Mouse (Mus musculus) neural tube, embryonic 11.5 days (tissue): ENCODE measurements around the gene Slc6a4. TPM values are rescaled to one million over a fixed set of nuclear protein-coding genes. Genes with fewer than 3 reads are reported as not detected.
"Not testable (repeated sequence)": the region's sequence is repeated elsewhere in the genome, so short reads cannot be mapped to it uniquely, and the experiment has no call there.

Experiments used
- ATAC-seq: fragments of 200-750 bp; cut with Nextera tagmentation; 2 replicates; pipeline ENCODE4 v1.8.0; 2017; ENCODE audit warnings: moderate number of reproducible peaks, mild to moderate bottlenecking, moderate TSS enrichment, moderate library complexity; ENCODE audit not compliant: insufficient read depth, low FRiP score, low TSS enrichment
- DNase-seq: peaks from one replicate; pipeline ENCODE4 v3.0.0-alpha.2; 2015; ENCODE audit warnings: low spot score
- H3K27ac ChIP-seq: fragments of 300-500 bp; sonication (generic); 2 replicates; pipeline ENCODE4 v1.5.1; 2014; ENCODE audit warnings: low read depth, mild to moderate bottlenecking, low read length
- H3K27me3 ChIP-seq: fragments of 300-500 bp; sonication (generic); 2 replicates; pipeline ENCODE4 v1.6.1; 2014; ENCODE audit warnings: mild to moderate bottlenecking, low read length, mixed read lengths; ENCODE audit not compliant: control insufficient read depth, insufficient read depth
- H3K36me3 ChIP-seq: fragments of 300-500 bp; sonication (generic); 2 replicates; pipeline ENCODE4 v1.6.1; 2014; ENCODE audit warnings: mild to moderate bottlenecking, low read length, moderate library complexity, mixed read lengths; ENCODE audit not compliant: control insufficient read depth, insufficient read depth
- H3K4me1 ChIP-seq: fragments of 300-500 bp; sonication (generic); 2 replicates; pipeline ENCODE4 v1.6.1; 2014; ENCODE audit warnings: low read length, mixed read lengths; ENCODE audit not compliant: control insufficient read depth, insufficient read depth
- H3K4me2 ChIP-seq: fragments of 300-500 bp; sonication (generic); 2 replicates; pipeline ENCODE4 v1.6.1; 2014; ENCODE audit warnings: low read depth, mild to moderate bottlenecking, moderate library complexity
- H3K4me3 ChIP-seq: fragments of 300-500 bp; sonication (generic); 2 replicates; pipeline ENCODE4 v1.5.1; 2014; ENCODE audit warnings: low read depth, low read length
- H3K9ac ChIP-seq: fragments of 300-500 bp; sonication (generic); 2 replicates; pipeline ENCODE4 v1.6.1; 2014; ENCODE audit warnings: mild to moderate bottlenecking, low read length
- H3K9me3 ChIP-seq: fragments of 300-500 bp; sonication (generic); 2 replicates; pipeline ENCODE4 v1.6.1; 2016; ENCODE audit warnings: low read length; ENCODE audit not compliant: control insufficient read depth
- WGBS: fragments of 180-500 bp; shearing (Covaris S2); extraction: QIAGEN DNeasy Blood & Tissue Kit; methylation state at CpG from one replicate; pipeline ENCODE4 v1.1.7; 2014; 5-methylcytosine and 5-hydroxymethylcytosine counted together
- polyA plus RNA-seq: library from polyadenylated mRNA; unstranded; fragments of >200 nt; fragmentation: Nextera tagmentation; extraction: Ambion mirVana; gene quantifications from 2 replicates; pipeline ENCODE4 v1.2.1, GENCODE M21; 2014

The Slc6a4 gene
- polyA plus RNA-seq, 1 experiment from 2014 or later = 1.5 TPM

DNA sequence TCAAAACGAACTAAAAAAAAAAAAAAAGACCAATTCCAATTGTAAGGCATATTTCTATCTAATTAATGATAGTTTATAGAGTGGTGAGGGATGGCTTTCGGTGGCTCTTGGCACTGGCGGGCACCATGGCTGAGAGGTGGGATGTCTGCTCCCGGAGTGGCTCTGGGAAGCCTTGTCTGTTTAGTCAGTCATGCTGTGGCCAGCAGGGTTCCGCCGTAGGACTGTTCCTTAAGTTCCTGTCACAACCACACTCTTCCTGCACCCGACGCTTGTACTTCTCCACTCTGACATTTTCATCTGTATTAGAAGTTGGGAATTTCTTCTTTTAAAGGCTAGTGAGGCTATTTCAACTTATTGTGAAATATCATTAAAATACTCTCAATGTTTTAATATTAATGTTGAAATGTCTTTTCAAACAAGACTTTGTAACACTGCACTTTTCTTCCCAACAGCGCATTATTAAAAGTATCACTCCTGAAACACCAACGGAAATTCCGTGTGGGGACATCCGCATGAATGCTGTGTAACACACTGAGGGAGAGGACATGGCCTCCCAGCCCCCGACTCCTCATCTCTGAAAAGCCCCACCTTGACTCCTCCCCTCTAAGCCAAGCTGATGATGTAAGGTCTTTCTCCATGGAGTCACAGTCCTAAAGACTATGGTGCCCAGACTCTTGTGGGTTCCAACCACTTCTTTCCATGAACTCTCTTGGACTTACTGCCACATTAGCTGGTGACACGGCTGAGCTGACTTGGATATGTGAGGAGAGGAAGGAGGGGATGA, 32.9 kb downstream of the Slc6a4 start:
- no peak overlapping the region for H3K9ac ChIP-seq
- H3K27me3 ChIP-seq = no peaks in the 10 kb centered on the region
- no peaks in the 10 kb centered on the region for H3K36me3 ChIP-seq
- no peak overlapping the region for H3K4me2 ChIP-seq
- H3K27ac ChIP-seq = no peak overlapping the region
- no peaks in the 10 kb centered on the region for H3K4me1 ChIP-seq
- no peak for ATAC-seq
- no peak for DNase-seq
- WGBS = 81% methylated on average over 14 of the region's 14 CpGs
- no peaks in the 10 kb centered on the region for H3K9me3 ChIP-seq
- no peak overlapping the region for H3K4me3 ChIP-seq

DNA sequence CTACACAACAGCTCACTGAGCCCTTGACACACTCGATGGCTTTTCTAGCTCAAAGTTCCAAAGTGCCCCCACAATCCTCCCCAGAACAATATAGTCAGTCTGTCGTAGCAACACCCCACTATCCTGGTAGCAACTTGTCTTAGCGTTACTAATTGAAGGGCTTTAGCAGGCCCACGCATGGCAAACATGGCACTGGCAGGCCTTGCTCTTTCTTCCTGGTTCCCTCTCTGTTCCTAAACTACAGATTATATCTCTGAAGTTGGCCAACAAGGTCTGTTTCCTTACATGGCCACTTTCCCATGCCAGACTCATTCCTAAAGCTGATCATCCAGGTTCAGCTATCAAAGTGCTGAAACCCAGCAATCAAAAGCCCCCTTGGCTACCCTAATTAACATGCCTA, 43.5 kb downstream of the Slc6a4 start:
- Histone ChIP-seq H3K36me3 (peaks cover 10% of the 10 kb centered on the region), H3K4me2 (no peak overlapping the region), H3K27me3 (no peaks in the 10 kb centered on the region), H3K9me3 (no peaks in the 10 kb centered on the region), H3K9ac (no peak overlapping the region), H3K4me3 (no peak overlapping the region), H3K4me1 (no peaks in the 10 kb centered on the region), H3K27ac (no peak overlapping the region)
- no peak for ATAC-seq
- no peak for DNase-seq
- WGBS = 83% methylated on average over 4 of the region's 4 CpGs

DNA sequence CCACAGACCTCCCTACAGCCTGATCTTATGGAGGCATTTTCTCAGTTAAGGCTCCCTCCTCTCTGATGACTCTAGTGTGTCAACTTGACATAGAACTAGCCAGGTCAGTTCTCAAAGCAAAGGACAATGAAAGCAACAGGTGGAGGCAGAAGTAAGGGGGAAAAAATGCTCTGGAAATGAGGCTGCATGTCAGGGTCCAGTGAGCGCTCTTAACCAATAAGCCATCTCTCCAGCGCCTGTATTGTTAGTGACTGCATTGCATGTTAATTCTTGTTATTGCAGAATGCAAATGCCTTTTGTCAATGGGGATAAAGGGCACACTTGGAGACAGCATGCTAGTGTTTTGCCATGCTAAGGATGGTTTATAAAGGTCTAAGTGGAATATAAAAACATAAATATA, 44.4 kb downstream of the Slc6a4 start:
- WGBS = 79% methylated on average over 2 of the region's 2 CpGs

DNA sequence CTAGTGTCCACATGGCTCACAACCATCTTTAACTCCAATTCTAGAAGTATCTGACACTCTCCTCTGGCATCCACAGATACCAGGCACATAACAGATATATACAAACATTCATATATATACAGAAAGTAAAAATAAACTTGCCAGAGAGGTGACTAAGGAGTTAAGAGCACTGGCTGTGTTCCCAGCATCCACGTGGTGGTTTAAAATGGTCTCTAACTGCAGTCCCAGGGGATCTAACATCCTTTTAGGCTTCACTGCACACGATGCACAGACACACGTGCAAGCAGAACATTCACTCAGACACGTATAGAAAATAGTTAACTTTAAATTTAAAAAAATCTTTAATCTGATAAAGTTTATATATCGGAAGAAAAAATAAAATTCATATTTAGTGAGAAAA, 63.5 kb downstream of the Slc6a4 start:
- Histone ChIP-seq H3K9me3 (no peaks in the 10 kb centered on the region), H3K9ac (no peak overlapping the region), H3K36me3 (no peaks in the 10 kb centered on the region), H3K4me2 (no peak overlapping the region), H3K4me3 (no peak overlapping the region), H3K27ac (no peak overlapping the region), H3K27me3 (no peaks in the 10 kb centered on the region), H3K4me1 (no peaks in the 10 kb centered on the region)
- no peak for DNase-seq
- 71% methylated on average over 5 of the region's 5 CpGs for WGBS
- no peak for ATAC-seq

More for the DNA sequence above, 44.4 kb downstream of the Slc6a4 start:
- Histone ChIP-seq H3K4me2 (no peak overlapping the region), H3K4me1 (no peaks in the 10 kb centered on the region), H3K4me3 (no peak overlapping the region), H3K9ac (no peak overlapping the region), H3K36me3 (peaks cover 12% of the 10 kb centered on the region), H3K27me3 (no peaks in the 10 kb centered on the region), H3K27ac (no peak overlapping the region), H3K9me3 (no peaks in the 10 kb centered on the region)
- ATAC-seq = no peak
- DNase-seq = no peak

DNA sequence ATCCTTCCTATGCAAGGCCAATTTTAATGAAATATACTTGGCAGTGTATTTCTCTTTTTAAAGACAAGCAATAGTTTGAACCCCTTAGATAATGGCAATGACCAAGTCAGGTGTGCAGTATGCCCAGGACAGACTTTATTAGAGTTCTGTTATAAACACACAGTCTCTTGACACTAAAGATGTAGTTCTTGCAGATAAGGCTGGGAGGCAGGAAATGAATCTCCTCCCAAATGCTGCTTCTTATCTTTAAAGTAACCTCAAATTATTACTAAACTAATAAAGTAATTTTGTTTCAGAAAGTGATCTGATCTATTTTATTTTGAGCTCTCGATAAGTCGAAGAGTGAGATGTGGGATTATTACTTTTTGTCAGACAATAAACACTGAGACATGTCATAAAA, 65.0 kb downstream of the Slc6a4 start:
- H3K9ac ChIP-seq = no peak overlapping the region
- ATAC-seq (no peak), DNase-seq (no peak)
- 94% methylated on average over 2 of the region's 2 CpGs for WGBS
- H3K36me3 ChIP-seq = no peaks in the 10 kb centered on the region
- H3K4me1 ChIP-seq = no peaks in the 10 kb centered on the region
- H3K27me3 ChIP-seq = no peaks in the 10 kb centered on the region
- H3K4me3 ChIP-seq = no peak overlapping the region
- H3K4me2 ChIP-seq = no peak overlapping the region
- no peaks in the 10 kb centered on the region for H3K9me3 ChIP-seq
- H3K27ac ChIP-seq = no peak overlapping the region

DNA sequence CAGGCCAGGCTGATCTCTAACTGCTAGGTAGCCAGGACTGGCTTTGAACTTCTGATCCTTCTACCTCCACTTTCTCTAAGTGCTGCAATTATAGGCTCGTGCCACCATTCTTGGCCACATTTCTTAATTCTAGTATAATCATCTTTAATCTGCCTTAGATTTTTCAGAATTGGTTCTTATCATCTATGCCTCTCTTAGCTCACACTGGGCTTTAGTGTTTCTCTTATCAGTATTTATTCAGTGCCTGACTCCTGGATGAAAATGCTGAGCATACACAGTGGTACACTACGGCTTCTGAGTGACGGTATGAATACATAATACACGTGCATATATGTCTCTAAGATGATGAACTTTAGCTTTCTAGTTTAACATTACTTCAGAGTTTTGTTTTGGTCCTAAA, 70.4 kb downstream of the Slc6a4 start:
- DNase-seq (no peak), ATAC-seq (no peak)
- 96% methylated on average over 4 of the region's 4 CpGs for WGBS
- Histone ChIP-seq H3K9ac (no peak overlapping the region), H3K9me3 (no peaks in the 10 kb centered on the region), H3K4me3 (no peak overlapping the region), H3K4me1 (no peaks in the 10 kb centered on the region), H3K36me3 (no peaks in the 10 kb centered on the region), H3K27ac (no peak overlapping the region), H3K27me3 (no peaks in the 10 kb centered on the region), H3K4me2 (no peak overlapping the region)

DNA sequence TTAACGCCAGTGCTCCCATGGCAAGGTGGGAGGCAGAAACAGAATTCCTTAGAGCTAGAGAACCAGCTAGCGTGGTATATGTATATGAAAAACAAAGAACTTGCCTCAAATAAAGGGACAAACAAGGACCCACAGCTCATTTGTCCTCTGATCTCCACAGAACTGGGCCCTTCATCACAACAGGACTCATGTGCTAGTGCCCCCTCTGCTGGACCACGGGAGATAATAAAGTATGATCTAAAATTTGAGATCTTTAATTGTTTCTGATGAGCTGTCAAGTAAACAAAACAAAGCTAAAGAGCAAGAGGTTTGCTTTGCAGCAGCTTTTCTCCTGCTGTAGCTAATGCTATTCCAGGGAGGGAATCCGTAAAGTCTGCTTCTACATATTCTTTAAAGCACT, 72.3 kb downstream of the Slc6a4 start:
- no peak overlapping the region for H3K4me2 ChIP-seq
- no peak for ATAC-seq
- no peaks in the 10 kb centered on the region for H3K36me3 ChIP-seq
- H3K4me1 ChIP-seq = no peaks in the 10 kb centered on the region
- H3K4me3 ChIP-seq = no peak overlapping the region
- DNase-seq = no peak
- H3K9me3 ChIP-seq = no peaks in the 10 kb centered on the region
- H3K27me3 ChIP-seq = no peaks in the 10 kb centered on the region
- no peak overlapping the region for H3K9ac ChIP-seq
- 87% methylated on average over 4 of the region's 4 CpGs for WGBS
- no peak overlapping the region for H3K27ac ChIP-seq

DNA sequence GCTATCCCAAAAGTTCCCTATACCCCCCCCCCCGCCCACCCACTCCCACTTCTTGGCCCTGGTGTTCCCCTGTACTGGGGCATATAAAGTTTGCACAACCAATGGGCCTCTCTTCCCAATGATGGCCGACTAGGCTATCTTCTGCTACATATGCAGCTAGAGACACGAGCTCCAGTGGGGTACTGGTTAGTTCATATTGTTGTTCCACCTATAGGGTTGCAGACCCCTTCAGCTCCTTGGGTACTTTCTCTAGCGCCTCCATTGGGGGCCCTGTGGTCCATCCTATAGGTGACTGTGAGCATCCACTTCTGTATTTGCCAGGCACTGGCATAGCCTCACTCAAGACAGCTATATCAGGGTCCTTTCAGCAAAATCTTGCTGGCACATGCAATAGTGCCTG, 78.9 kb downstream of the Slc6a4 start:
- WGBS = 62% methylated on average over 4 of the region's 4 CpGs
- not testable (repeated sequence) for H3K27me3 ChIP-seq, ATAC-seq, H3K4me1 ChIP-seq, H3K27ac ChIP-seq, H3K36me3 ChIP-seq, H3K9me3 ChIP-seq, DNase-seq
- H3K4me3 ChIP-seq = peak overlapping the region; percentile 68
- H3K9ac ChIP-seq = peak overlapping the region; percentile 70
- peak overlapping the region; percentile 47 for H3K4me2 ChIP-seq

DNA sequence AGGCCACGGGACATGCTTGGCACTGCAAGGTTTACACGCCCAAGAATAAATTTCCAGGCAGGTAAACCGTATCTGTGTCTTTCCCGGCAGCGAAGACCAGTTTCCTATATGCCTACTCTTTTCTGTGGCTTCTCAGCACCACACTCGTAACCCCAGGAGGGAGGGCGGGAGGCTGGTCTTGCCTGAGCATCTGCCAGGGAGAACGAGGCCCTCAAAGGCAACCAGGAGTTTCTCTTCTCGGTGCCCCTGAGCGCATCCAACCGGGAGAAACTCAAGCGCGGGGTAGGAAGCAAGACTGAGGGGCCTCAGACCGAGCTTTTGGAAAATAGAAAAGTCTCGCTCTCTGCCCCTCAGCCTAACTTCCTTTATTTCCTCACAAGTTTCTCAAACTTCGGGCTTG, 79.4 kb downstream of the Slc6a4 start:
- Histone ChIP-seq H3K36me3 (no peaks in the 10 kb centered on the region), H3K9me3 (no peaks in the 10 kb centered on the region), H3K4me2 (peak overlapping the region; percentile 47), H3K9ac (peak overlapping the region; percentile 70), H3K4me1 (peaks cover 3% of the 10 kb centered on the region; the same call in 1 of the 2 replicates), H3K27me3 (no peaks in the 10 kb centered on the region), H3K27ac (peak overlapping the region; percentile 72; the same call in 1 of the 2 replicates), H3K4me3 (peak overlapping the region; percentile 68)
- ATAC-seq (no peak), DNase-seq (no peak)
- WGBS = 5% methylated on average over 16 of the region's 16 CpGs
